Mouse (Mus musculus) frontal cortex, postnatal 36 days (tissue): Measurements from ENCODE around the gene Ppp1r14d.

ENCODE experiments used
- DNase-seq, 2 experiments: peaks; one replicate each; pipeline ENCODE4 v3.0.0; 2022; ENCODE audit warnings: low spot score in 2 of 2

Gene Ppp1r14d

DNA sequence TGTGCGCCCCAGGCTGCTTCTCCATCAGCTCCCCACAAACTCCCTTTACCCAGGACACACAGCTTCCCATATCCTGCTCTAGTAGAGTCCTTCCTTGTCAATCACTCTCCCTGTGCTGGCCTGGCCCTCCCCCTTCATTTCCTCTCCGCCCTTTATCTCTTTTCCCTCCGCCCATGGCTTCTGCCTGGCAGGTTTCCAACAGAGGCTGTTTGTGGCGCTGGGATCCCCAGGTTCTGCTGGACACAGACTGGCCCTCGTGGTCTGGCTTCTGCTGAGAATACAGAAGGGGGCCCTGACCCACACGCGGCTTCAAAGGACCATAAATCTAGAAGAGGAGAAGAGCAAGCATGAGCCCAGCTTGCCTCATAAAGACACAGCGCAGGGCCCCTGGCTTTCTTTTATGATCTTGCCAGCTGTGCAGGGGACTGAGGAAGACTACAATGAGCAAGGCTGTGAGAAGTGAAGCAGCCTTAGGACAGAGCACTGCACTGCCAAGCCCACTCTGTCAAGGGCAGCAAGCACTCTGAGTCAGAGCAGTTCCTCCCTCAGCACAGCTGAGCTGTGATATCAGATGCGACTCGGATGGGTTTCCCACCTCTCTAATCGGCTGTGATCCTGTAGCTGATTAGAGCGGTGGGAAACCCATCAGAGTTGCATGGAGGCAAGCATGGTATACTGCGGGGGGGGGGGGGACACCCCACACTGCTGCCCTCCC, 56.7 kb downstream of the Ppp1r14d start:
- DNase-seq, result no peak

DNA sequence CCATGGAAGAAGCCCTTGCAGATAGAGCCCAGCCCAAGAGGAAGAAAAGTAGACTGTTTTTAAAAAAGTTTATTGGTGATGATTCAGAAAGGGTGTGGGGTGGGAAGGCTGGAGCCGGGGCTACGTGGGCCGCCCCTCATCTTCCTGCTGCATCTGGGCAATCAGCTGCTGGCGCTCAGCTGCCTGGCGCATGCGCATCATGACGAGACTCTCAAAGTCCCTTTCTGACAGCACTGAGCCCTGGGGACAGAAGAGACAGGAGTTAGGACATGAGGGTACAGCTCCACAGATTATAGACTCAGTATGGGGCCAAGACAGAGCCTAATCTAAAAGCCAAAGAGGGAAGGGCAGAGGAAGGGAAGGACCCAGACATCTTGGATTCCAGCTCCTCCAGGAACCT, 57.3 kb downstream of the Ppp1r14d start:
- no peak for DNase-seq

GRCm38 (mm10) chr2:119171574-119171973, 58.1 kb downstream of the Ppp1r14d start:
- no peak for DNase-seq

DNA sequence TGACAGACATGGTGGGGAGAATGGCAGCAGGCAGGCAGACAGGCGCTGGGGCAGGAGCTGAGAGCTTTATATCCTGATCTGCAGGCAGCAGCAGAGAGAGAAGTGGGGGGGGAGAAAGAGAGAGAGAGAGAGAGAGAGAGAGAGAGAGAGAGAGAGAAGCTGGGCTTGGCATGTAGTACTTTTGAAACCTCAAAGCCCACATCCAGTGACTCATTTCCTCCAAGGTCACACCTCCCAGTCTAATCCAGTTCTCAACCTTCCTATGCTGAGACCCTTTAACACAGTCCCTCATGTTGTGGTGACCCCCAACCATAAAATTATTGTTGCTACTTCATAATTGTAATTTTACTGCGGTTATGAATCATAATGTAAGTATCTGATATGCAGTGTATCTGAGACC, 59.4 kb downstream of the Ppp1r14d start:
- no peak for DNase-seq
